Mouse (Mus musculus) megakaryocyte, embryonic 14.5 days (primary cell): ENCODE results near the gene Ccdc106.

ENCODE experiments used
- FLI1 ChIP-seq: IDR thresholded peaks from 2 replicates; pipeline ENCODE4 v1.6.1; 2012; ENCODE audit warnings: low read length, inconsistent platforms, mixed read lengths
- GATA1 ChIP-seq: IDR thresholded peaks from 3 replicates; pipeline ENCODE4 v1.6.1; 2012; ENCODE audit warnings: mixed read lengths, low read length, inconsistent platforms, borderline replicate concordance

GRCm38 (mm10) chr7:5047313-5047712, 27.0 kb downstream of the Ccdc106 start:
- no peak for TF ChIP-seq GATA1
- no peak for TF ChIP-seq FLI1
